ENCODE assay signal across 22 mouse cellular contexts in genomic region chrX:140319131-140319530, GRCm38 (mm10). TPM values are rescaled to one million over a fixed set of nuclear protein-coding genes. Genes with fewer than 3 reads are reported as not detected.
DNase-seq lines count a peak whose midpoint lies in the region; ATAC-seq lines count a peak whose summit lies in the region.
"Had no signal": no experiment of that assay in that cellular context is flagged by ENCODE, and none has a peak within 500 bp of the region (broad histone marks: within the 10 kb centered on the region; RNA-seq: fewer than 3 reads in every experiment).

No protein-coding gene starts in this region.

- no peak overlapping the region for H3K27ac ChIP-seq in kidney, embryonic 15.5 days
- H3K27ac ChIP-seq in kidney, embryonic 16.5 days (ENCODE audit: low read length): no peak overlapping the region
- H3K27ac ChIP-seq: forebrain, embryonic 10.5 days; forebrain, embryonic 13.5 days; gastrocnemius, adult 2 months; hindbrain, embryonic 12.5 days; hindbrain, embryonic 15.5 days had no signal

- no peak overlapping the region for H3K9ac ChIP-seq in kidney, embryonic 15.5 days
- no peak overlapping the region for H3K9ac ChIP-seq in kidney, embryonic 16.5 days (replicated peaks; ENCODE audit: low read length)
- H3K9ac ChIP-seq: forebrain, embryonic 13.5 days; hindbrain, embryonic 12.5 days; hindbrain, embryonic 15.5 days had no signal

- H3K4me2 ChIP-seq in kidney, embryonic 15.5 days: no peak overlapping the region
- H3K4me2 ChIP-seq in kidney, embryonic 16.5 days (replicated peaks; ENCODE audit: low read depth, low read length): no peak overlapping the region
- H3K4me2 ChIP-seq: forebrain, embryonic 13.5 days; heart, embryonic 11.5 days; hindbrain, embryonic 12.5 days; hindbrain, embryonic 15.5 days had no signal

- WGBS in kidney, embryonic 15.5 days: 69% methylated on average over 6 of the region's 6 CpGs
- 73% methylated on average over 6 of the region's 6 CpGs for WGBS in kidney, embryonic 16.5 days

- no peaks in the 10 kb centered on the region for H3K4me1 ChIP-seq in kidney, embryonic 15.5 days
- no peaks in the 10 kb centered on the region for H3K4me1 ChIP-seq in kidney, embryonic 16.5 days (ENCODE audit: insufficient read depth, low read length)
- H3K4me1 ChIP-seq: forebrain, embryonic 10.5 days; forebrain, embryonic 13.5 days; hindbrain, embryonic 12.5 days; hindbrain, embryonic 15.5 days had no signal

- no peaks in the 10 kb centered on the region for H3K9me3 ChIP-seq in kidney, embryonic 15.5 days (replicated peaks)
- H3K9me3 ChIP-seq in kidney, embryonic 16.5 days (ENCODE audit: low read length): no peaks in the 10 kb centered on the region
- H3K9me3 ChIP-seq: forebrain, embryonic 10.5 days; forebrain, embryonic 13.5 days; hindbrain, embryonic 12.5 days; hindbrain, embryonic 15.5 days had no signal

- H3K27me3 ChIP-seq in kidney, embryonic 15.5 days: peaks cover 32% of the 10 kb centered on the region
- H3K27me3 ChIP-seq in kidney, embryonic 16.5 days (ENCODE audit: insufficient read depth, low read length): peaks cover 12% of the 10 kb centered on the region; the same call in 1 of the 2 replicates
- H3K27me3 ChIP-seq: forebrain, embryonic 13.5 days; hindbrain, embryonic 15.5 days had no signal

- no peak overlapping the region for H3K4me3 ChIP-seq in kidney, embryonic 15.5 days (replicated peaks)
- no peak overlapping the region for H3K4me3 ChIP-seq in kidney, embryonic 16.5 days (ENCODE audit: low read length)
- H3K4me3 ChIP-seq: forebrain, embryonic 10.5 days; forebrain, embryonic 13.5 days; gastrocnemius, adult 2 months; hindbrain, embryonic 12.5 days; hindbrain, embryonic 15.5 days had no signal

- no peak for ATAC-seq in kidney, embryonic 15.5 days (replicated peaks; ENCODE audit: low FRiP score)
- ATAC-seq in kidney, embryonic 16.5 days (ENCODE audit: low FRiP score, low TSS enrichment): no peak
- ATAC-seq: activated CD4-positive, CD25-positive, alpha-beta regulatory T cell, adult 4 months; CD4-positive, CD25-positive, alpha-beta regulatory T cell, adult 4 months; forebrain, embryonic 13.5 days; forebrain, embryonic 16.5 days had no signal

- no peaks in the 10 kb centered on the region for H3K36me3 ChIP-seq in kidney, embryonic 15.5 days
- H3K36me3 ChIP-seq in kidney, embryonic 16.5 days (ENCODE audit: insufficient read depth, low read length): no peaks in the 10 kb centered on the region
- H3K36me3 ChIP-seq: forebrain, embryonic 10.5 days; hindbrain, embryonic 12.5 days; hindbrain, embryonic 15.5 days had no signal

- peak; percentile 27 to 37 for DNase-seq in kidney, adult 8-10 months
- DNase-seq in kidney, postnatal 14 days: peak; percentile 10
- peak; percentile 19 to 42 for DNase-seq in kidney, postnatal 36 days
- DNase-seq in frontal cortex, postnatal 25 days (ENCODE audit: low spot score in 2 of 2): no peak
- DNase-seq: adrenal gland, postnatal 10 days; adrenal gland, postnatal 36 days; cerebellum, adult 18-20 months; cerebellum, adult 9-10 months; gastrocnemius, adult 2 months; gastrocnemius, postnatal 14 days; heart, adult 11 months had no signal

RNA-seq across cellular contexts. Expression of gene Frmpd3, which starts 22.9 kb away (rescaled TPM):
- polyA plus RNA-seq in kidney, embryonic 15.5 days (2015; fragmentation: Nextera tagmentation; extraction: Ambion mirVana): 0.06 and 0.09 TPM in 2 replicates
- 0.08 TPM in 1 of 2 replicates, not detected in the other for polyA plus RNA-seq in kidney, embryonic 16.5 days (2015; fragmentation: Nextera tagmentation; extraction: Ambion mirVana)
- polyA plus RNA-seq: activated CD4-positive, CD25-positive, alpha-beta regulatory T cell, adult 4 months; C2C12 had no signal

Comparison
In these comparisons a context has a peak if more than half of its experiments do, and no peak if none do; other contexts are left out.
1. DNase-seq: peak in kidney, adult 8-10 months (2 of 2), kidney, postnatal 14 days (single experiment) and kidney, postnatal 36 days (2 of 2); none in frontal cortex, postnatal 25 days (0 of 2).